Mouse (Mus musculus) CH12.LX (cell line): ENCODE results near the gene Mospd3.

Source experiments
- CTCF ChIP-seq, 2 experiments: IDR thresholded peaks in 1 of 2; conservative IDR thresholded peaks in 1 of 2; 2 replicates each; pipeline ENCODE4 v1.5.1; 2011 to 2012; ENCODE audit warnings: low read depth in 2 of 2, low read length in 2 of 2, improper control_type of control experiment in 1 of 2, inconsistent platforms in 1 of 2, mild to moderate bottlenecking in 1 of 2, moderate library complexity in 1 of 2
- MXI1 ChIP-seq: IDR thresholded peaks from 2 replicates; pipeline ENCODE4 v1.6.1; 2011; ENCODE audit warnings: mild to moderate bottlenecking, low read depth, low read length, improper control_type of control experiment
- ZC3H11A ChIP-seq: IDR thresholded peaks from 2 replicates; pipeline ENCODE4 v1.6.1; 2012; ENCODE audit warnings: low read depth, mild to moderate bottlenecking, inconsistent platforms, low read length, improper control_type of control experiment

- TF ChIP-seq MXI1: no peak
- no peak for TF ChIP-seq CTCF (conservative IDR thresholded peaks at IDR 0.05 in 1 of 2, IDR thresholded peaks at IDR 0.05 in 1 of 2; ENCODE audit: low read depth in 2 of 2, low read length in 2 of 2)
- no peak for TF ChIP-seq ZC3H11A
Observed at GRCm38 (mm10) chr5:137600281-137600618, 608 bp downstream of the Mospd3 start.
